Mouse (Mus musculus) liver (tissue): Measurements from ENCODE around the gene Mnx1.

ENCODE experiments used
- DNase-seq: peaks from one replicate; pipeline ENCODE4 v3.0.0-alpha.2; 2020; ENCODE audit warnings: mixed read lengths

The Mnx1 gene

GRCm38 (mm10) chr5:29478208-29479197, at the start of gene Mnx1:
Mnx1 (minus strand) TSS chr5:29478470.
- DNase-seq: no peak

DNA sequence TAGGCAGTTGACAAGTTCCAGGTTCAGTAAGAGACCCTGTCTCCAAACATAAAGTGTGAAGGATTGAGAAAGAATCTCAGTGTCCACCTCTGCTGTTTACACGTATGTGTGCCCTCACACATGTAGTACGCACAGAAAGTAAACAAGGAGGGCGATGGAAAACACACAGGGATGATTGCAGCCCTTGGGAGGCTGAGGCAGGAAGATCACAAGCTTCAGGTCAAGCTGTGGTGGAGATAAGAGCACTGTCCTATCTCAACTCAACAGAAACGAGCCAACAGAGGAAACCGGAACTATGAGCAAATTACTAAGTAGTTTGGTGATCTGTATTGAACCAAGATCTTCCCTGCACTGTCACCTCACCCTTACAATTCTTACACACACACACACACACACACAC, 38.2 kb upstream of the Mnx1 start:
- peak; percentile 6 for DNase-seq

DNA sequence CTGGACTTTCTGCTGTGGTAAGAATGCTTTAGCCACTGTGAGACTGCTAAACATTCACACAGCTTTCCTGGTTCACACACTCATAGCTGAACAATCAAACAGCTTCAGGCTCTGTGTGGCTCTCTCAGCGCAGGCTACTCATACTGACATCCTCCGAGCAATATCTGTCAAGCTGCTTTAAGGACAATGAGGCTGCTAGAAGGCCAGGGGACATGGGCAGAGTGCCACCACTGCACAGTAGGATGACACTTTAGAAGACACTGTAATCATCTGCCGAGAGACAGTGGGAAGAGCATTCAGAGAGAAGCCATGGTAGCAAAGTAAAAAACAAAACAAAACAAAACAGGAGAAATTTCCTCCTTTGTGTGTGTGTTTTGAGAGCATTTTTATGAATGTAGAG, 37.6 kb upstream of the Mnx1 start:
- no peak for DNase-seq

DNA sequence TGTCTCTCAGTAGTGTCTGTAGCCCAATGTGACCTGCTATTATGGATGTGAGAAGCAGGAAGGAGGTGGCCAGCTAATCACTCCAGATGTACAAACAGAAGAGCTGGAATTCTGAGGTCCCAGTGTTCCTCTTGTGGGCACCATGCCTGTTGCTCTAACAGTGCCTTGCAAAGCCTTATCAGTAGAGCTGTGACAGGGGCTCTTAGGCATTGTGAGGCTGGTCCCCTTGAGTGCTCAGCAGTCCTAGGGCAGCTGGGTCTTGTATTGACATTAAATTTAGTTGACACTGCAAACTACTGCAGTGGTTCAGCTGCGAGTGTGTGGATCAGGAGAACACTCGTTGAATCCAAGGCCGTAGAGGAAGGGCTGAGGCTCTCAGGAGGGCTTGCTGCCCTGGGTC, 28.7 kb upstream of the Mnx1 start:
- DNase-seq: no peak

DNA sequence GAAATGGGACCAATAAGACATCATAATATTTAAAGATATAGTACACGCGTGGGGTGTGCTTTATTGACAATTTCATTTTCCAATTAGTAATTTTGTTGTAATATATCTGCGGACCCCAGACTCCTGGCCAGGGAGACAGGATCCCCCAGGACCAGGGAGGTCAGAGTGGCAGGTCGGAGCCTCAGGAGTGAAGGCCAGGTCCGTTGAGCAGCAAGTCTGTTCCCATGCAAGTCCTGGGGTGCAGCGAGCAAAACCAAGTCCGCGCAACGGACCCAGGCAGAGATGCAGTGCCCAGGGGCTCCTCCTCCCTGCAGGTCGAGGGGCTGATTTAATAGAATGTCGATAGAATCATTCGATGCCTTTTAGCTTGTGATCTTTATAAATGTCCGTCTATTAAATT, 9.1 kb upstream of the Mnx1 start:
- no peak for DNase-seq

GRCm38 (mm10) chr5:29485941-29486320, 7.7 kb upstream of the Mnx1 start:
- DNase-seq: no peak

- DNase-seq: no peak
Measured at GRCm38 (mm10) chr5:29484965-29485940, 7.0 kb upstream of the Mnx1 start.

DNA sequence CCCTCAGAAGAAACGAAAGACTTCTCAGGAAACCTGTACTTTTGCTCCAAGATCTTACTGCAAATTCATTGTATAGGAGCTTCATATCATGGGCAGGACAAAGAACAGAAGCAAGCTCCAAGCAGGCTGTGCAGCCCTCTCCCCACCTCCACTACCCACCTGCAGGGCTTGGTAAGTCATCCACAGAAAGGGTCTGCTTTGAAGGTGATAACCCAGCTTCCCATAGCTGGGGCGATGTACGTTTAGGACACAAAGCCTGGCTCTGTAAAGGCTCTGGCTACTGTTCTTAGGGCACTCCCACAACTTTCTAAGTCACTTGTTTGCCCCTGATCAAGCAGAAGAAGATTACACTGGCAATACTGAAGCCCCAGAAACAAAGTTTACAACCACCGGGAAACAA, 5.5 kb upstream of the Mnx1 start:
- DNase-seq: no peak

GRCm38 (mm10) chr5:29479198-29479593, 926 bp upstream of the Mnx1 start:
- DNase-seq: peak; percentile 23

DNA sequence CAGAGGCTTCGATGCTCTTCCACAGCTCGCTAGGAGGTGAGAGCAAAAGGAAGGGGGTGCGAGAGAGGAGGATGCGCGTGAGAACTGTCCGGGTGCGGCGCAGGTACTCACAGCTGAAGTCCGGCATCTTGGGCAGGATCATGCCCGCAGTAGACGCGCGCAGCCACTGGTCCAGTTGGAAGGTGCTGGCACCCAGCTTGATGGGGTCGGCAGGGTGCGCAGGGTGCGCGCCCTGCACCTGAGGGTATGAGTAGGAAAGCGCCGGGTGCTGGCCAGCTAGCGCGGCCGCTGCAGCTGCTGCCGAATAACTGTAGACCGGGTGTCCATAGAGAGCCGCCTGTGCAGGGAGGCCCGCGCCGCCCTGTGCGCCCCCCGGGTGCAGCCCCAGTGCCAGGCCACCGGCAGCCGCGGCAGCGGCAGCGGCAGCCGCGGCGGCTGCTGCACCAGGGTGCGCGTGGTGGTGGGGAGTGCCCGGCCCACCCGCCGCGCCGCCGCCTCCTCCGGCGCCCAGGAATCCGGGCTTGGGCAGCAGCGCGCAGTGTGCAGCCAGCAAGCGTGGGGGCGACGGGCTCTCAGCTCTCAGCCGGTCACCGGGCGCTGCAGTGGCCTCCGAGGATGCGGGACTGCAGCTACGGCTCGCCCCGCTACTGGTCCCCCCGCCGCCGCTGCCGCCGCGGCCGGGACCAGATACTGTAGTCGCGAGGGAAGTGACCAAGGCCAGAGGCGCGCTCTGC, 629 bp downstream of the Mnx1 start:
- DNase-seq: no peak

- DNase-seq: no peak
Measured at GRCm38 (mm10) chr5:29476021-29476420, 2.2 kb downstream of the Mnx1 start.

DNA sequence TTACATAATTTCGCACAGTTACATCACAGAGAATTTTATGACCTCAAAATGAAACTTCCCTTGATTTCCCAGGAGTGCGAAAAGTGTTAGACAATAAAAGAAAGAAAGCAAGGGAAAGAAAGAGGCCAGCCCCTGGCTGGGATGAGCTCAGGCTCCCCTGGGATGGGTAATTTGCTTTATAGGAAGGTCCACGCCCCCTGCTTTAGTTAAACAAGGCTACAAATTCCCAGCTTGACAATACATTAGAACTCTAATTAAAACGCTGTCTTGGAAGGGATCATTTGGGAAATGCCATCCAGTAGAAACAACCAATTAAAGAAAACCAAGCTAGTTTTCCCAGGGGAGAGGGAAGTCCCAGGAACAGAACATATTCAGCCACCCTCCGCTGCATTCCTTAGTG, 2.7 kb downstream of the Mnx1 start:
- DNase-seq: no peak

DNA sequence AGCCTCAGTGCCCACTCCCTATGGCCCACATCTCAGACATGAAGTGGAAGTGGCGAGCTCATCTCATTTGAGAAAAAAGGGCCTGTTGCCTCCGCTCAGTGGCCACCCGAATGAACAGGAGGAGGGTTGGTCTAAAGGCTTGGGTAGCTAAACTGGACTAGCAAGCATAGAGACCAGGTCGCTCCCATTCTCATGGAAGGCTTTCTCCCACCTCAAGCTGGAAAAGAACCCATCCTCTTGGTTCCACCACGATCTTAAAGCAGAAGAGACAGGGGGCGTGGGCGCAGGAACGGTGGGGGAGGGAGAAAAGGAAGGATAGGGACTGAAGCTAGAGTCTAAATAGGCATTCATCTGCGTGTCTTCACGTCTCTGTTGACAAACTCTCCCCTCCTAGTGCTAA, 3.2 kb downstream of the Mnx1 start:
- DNase-seq: no peak

DNA sequence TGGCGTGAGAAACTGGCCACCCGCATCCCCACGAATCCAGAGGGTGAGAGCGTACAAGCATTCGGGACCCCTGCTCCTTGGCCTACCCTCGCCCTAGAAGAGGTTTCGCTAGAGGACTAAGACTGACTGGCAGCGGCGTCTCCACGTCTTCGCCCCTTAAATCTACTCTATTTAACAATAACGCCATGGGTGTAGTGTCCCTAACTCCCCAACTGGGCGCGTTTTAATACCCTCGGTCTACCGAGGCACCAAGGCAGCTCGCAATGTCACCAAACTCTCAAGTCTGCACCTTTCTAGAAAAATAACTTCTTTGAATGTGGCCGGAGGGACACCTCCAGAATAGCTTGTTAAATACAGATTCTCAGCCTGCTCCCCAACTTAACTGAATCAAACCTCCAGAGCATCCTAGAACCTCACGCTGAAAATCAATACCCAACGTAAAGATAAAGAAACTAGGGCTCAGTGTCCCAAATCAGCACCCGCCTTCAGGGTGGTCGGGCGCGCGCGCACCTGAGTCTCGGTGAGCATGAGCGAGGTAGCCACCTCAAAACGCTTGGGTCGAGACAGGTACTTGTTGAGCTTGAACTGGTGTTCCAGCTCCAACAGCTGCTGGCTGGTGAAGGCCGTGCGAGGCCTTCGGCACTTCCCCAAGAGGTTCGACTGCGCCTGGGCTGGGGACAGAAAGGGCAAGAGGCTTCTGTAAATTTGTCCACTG, 3.9 kb downstream of the Mnx1 start:
- no peak for DNase-seq

GRCm38 (mm10) chr5:29473551-29474245, 4.6 kb downstream of the Mnx1 start:
- no peak for DNase-seq

DNA sequence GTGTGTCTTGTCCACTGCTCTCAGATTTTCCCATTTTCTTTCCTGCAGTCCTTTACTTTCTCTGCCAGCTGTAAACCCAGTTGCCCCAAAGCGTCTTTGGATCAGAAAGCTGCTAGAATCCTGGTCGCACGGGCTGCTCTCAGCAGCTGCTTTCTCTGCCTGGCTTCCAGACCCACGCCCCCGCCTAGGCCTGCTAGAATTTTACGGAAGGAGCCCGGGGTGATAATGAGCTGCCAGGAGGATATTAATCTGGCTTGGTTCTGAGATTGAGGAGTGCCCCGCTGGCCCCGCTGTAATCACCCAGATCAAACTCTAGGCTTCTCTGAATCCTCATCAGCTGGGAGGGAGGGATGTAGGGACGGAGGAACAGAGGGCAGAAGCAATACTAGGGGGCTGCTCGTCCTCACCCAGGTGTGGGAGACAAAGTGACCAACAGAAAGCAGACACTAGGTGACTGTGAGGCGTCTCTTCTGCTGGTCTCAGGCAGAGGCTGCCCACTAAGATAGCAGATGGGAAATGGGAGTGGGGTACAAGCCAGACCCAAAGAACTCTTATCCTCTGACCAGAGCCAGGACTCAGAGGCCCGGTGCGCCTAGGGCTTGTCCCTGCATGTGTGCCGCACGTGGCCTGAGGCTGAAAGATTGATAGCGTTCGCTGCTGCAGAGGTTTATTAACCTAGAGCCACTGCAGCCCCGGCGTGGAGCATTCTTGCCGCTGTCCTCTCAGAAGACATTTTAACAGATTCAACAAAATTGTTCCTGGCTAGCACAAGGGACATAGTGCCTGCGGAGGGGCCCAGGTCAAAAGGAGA, 6.2 kb downstream of the Mnx1 start:
- DNase-seq: no peak

- no peak for DNase-seq
Measured at GRCm38 (mm10) chr5:29471396-29471795, 6.9 kb downstream of the Mnx1 start.

GRCm38 (mm10) chr5:29470851-29471394, 7.3 kb downstream of the Mnx1 start:
- no peak for DNase-seq

- DNase-seq: no peak
Measured at GRCm38 (mm10) chr5:29470271-29470670, 8.0 kb downstream of the Mnx1 start.

- DNase-seq: no peak
Measured at GRCm38 (mm10) chr5:29469501-29469900, 8.8 kb downstream of the Mnx1 start.
